Mouse (Mus musculus) spleen, adult 2 months (tissue): ENCODE results near the gene Ptch2. TPM values are rescaled to one million over a fixed set of nuclear protein-coding genes. Genes with fewer than 3 reads are reported as not detected.

Experiments
- DNase-seq, 2 experiments: peaks; one replicate each; pipeline versions ENCODE4 v3.0.0 to v3.0.0-alpha.2; 2012 to 2021; ENCODE audit warnings: low spot score in 2 of 2, low read depth in 1 of 2
- H3K27ac ChIP-seq: fragments of 200-500 bp; 2 replicates; pipeline ENCODE4 v1.5.1; 2012; ENCODE audit warnings: low read length, inconsistent platforms; ENCODE audit not compliant: insufficient read depth
- H3K27me3 ChIP-seq: fragments of 200-500 bp; 2 replicates; pipeline ENCODE4 v1.6.1; 2012; ENCODE audit warnings: mild to moderate bottlenecking, moderate library complexity, low read length, inconsistent platforms; ENCODE audit not compliant: control insufficient read depth, insufficient read depth
- H3K36me3 ChIP-seq: fragments of 200-500 bp; 2 replicates; pipeline ENCODE4 v1.6.1; 2012; ENCODE audit warnings: mild to moderate bottlenecking, low read length, inconsistent platforms; ENCODE audit not compliant: control insufficient read depth, insufficient read depth
- H3K4me1 ChIP-seq: fragments of 200-500 bp; 2 replicates; pipeline ENCODE4 v1.6.1; 2011; ENCODE audit warnings: inconsistent platforms; ENCODE audit not compliant: control insufficient read depth, insufficient read depth, insufficient read length
- H3K4me3 ChIP-seq: fragments of 200-500 bp; 2 replicates; pipeline ENCODE4 v1.5.1; 2011; ENCODE audit warnings: mild to moderate bottlenecking, inconsistent platforms; ENCODE audit not compliant: insufficient read depth, insufficient read length; ENCODE audit errors: extremely low read depth
- CTCF ChIP-seq: fragments of 200-500 bp; IDR thresholded peaks from 2 replicates; pipeline ENCODE4 v1.5.1; 2011; ENCODE audit warnings: mild to moderate bottlenecking, inconsistent platforms; ENCODE audit not compliant: insufficient read depth, insufficient read length, insufficient replicate concordance; ENCODE audit errors: extremely low read depth
- POLR2A ChIP-seq: fragments of 200-500 bp; IDR thresholded peaks from 2 replicates; pipeline ENCODE4 v1.6.1; 2011; ENCODE audit warnings: low read depth, low read length, inconsistent platforms
- WGBS: fragments of 180-500 bp; shearing (Covaris S2); methylation state at CpG from one replicate; pipeline ENCODE4 v1.1.7; 2018; 5-methylcytosine and 5-hydroxymethylcytosine counted together
- polyA plus RNA-seq: library from polyadenylated mRNA; depleted of rRNA; stranded (reverse); fragments of >200 nt; gene quantifications from 2 replicates; pipeline ENCODE4 v1.2.3, GENCODE M21; 2012

Ptch2 gene
- polyA plus RNA-seq, 1 experiment: 0.51 TPM

DNA sequence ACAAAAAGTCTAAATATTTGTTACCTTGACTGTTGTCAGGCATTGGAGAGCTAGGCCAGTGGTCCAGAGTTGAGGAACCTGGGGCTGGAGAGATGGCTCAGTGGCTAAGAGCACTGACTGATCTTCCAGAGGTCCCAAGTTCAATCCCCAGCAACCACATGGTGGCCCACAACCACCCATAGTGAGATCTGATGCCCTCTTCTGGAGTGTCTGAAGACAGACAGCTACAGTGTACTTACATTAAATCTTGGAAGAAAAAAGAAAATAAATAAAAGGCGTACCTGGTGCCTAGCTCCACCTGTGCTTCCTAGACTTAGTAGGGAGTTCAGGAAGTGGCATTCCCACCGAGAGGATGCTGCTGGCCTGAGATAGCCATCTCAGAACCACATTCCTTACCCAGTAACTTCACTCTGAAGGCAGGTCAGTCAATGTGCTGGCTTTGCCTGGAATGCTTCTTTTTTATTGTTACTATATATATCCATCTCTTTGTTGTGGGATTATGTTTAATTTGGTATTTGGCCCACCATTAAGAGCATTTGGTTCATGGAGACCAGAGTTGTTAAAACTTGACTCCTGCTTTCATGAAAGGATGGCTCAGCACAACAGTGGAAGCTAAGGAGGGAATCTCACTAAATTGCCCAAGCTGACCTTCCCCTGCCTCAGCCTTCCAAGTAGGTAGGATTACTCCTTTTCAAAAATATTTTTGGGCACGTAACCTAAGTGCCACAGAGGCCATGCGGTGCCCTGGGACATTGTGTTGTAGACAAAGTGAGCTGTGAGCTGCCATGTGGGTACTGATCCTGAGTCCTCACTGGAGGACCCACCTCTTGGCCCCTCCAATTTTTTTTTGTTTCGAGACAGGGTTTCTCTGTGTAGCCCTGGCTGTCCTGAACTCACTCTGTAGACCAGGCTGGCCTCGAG lies 53.7 kb downstream of the Ptch2 start:
- WGBS: 83% methylated on average over 6 of the region's 6 CpGs
- H3K27me3 ChIP-seq: no peaks in the 10 kb centered on the region
- TF ChIP-seq CTCF (no peak), POLR2A (no peak)
- H3K4me3 ChIP-seq: no peak overlapping the region
- no peak for DNase-seq
- H3K4me1 ChIP-seq: no peaks in the 10 kb centered on the region
- H3K36me3 ChIP-seq: peaks cover 33% of the 10 kb centered on the region
- H3K27ac ChIP-seq: no peak overlapping the region

DNA sequence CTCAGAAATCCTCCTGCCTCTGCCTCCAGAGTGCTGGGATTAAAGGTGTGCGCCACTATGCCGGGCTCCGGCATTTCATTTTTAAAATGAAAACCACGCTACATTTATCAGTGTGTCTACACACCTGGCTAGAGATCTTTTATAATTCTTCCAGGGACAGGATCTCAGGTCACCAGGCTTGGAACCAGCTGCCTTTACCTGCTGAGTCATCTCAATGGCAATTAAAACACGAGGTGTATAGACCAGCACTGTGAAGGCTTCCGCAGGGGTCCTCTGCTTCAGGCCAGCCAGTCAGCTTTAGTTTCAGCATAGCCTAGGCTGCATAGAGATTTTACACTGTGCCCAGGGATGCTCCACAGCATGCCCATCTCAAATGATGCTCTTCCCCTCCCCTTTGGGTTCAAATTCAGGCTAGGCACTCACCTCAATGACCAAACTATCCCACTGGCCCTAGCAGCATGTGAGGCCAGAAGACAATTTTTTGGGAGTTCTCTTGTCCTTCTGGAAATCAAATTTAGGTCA lies 54.4 kb downstream of the Ptch2 start:
- H3K27me3 ChIP-seq: no peaks in the 10 kb centered on the region
- TF ChIP-seq CTCF (no peak), POLR2A (no peak)
- no peak overlapping the region for H3K27ac ChIP-seq
- WGBS: 83% methylated on average over 6 of the region's 6 CpGs
- H3K4me1 ChIP-seq: peaks cover 5% of the 10 kb centered on the region; the same call in 1 of the 2 replicates
- H3K4me3 ChIP-seq: no peak overlapping the region
- DNase-seq: no peak
- H3K36me3 ChIP-seq: peaks cover 33% of the 10 kb centered on the region

DNA sequence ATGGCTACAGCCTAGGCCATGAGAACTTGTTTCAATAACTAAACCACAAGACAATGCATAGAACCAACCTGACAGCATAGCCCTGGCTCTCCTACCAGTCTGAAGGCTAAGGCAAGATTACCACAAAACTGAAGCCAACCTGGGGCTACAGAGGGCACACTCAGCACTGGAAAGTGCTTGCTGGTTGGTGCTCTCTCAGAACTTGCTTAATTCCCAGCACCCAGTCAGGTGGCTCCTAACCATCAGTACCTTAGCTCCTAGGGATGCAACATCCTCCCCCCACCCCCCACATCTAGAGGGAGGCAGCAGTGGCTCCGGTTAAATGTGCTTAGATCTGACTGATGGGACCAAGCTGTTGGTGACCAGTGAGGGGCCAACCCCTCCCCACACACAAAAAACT lies 55.5 kb downstream of the Ptch2 start:
- Histone ChIP-seq H3K4me1 (peaks cover 5% of the 10 kb centered on the region; the same call in 1 of the 2 replicates), H3K27me3 (no peaks in the 10 kb centered on the region), H3K36me3 (peaks cover 33% of the 10 kb centered on the region), H3K4me3 (no peak overlapping the region), H3K27ac (no peak overlapping the region)
- WGBS: 68% methylated on average over 1 of the region's 1 CpGs
- DNase-seq: no peak
- TF ChIP-seq POLR2A (no peak), CTCF (no peak)

DNA sequence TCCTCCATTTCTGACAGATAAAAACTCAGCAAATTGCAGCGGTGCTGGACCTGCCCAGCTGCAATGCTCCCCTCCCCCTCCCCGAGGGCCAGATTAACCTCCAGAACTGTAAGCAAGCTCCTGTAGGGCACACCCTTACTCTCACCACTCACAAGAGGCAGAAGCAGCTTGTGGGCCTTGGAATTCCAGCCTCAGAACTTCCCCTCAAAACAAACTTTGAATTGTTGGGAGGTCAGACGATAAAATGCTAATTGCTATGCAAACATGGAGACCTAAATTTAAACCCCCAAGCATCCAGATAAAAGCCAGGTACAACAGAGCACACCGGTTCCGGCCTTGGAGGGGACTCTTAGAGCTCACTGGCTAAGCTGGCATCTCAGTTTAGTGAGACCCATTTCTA lies 56.8 kb downstream of the Ptch2 start:
- Histone ChIP-seq H3K27ac (no peak overlapping the region), H3K4me3 (no peak overlapping the region), H3K4me1 (peaks cover 5% of the 10 kb centered on the region; the same call in 1 of the 2 replicates), H3K36me3 (peaks cover 33% of the 10 kb centered on the region), H3K27me3 (no peaks in the 10 kb centered on the region)
- no peak for DNase-seq
- WGBS: 82% methylated on average over 5 of the region's 5 CpGs
- TF ChIP-seq CTCF (no peak), POLR2A (no peak)

DNA sequence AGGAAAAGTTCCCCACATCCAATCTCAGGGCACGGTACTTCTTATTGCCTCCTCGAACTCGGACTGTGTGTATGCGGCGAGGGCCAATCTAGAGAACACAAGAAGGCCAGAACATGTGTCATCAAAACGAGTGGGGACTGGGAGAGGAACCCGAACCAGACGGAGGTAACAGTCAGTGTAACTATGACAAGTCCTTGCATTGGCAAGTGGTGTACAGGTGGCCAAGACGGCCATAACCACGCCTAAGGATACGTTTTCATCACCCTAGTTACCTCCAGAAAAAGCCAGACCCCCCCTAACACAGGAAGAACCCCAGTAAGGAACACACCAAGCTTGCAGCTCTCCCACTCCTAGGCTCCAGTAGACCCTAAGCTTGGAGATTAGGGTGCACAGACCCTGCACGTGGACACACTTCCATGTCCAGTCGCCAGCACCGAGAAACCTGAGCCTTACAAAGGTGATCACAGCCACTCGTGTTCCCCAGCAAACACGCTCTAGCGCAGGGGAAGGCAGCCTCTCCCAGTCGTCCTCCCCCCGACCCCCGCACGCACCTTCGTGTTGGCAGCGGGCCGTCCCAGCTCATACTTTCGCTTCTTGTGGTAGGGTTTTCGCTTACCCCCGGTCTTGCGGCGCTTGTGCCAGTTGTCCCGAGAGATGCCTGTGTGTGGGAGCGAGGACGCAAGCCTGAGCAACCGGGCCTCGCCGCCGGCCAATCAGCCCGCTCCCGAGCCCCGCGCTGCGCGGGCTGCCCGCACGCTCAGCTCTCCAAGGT lies 59.3 kb downstream of the Ptch2 start:
- no peak for TF ChIP-seq CTCF
- no peak for TF ChIP-seq POLR2A
- H3K27ac ChIP-seq: peak overlapping the region; percentile 81
- DNase-seq: no peak
- H3K36me3 ChIP-seq: peaks cover 29% of the 10 kb centered on the region
- peaks cover 5% of the 10 kb centered on the region; the same call in 1 of the 2 replicates for H3K4me1 ChIP-seq
- H3K4me3 ChIP-seq: peak overlapping the region; percentile 87
- WGBS: 2% methylated on average over 44 of the region's 44 CpGs
- no peaks in the 10 kb centered on the region for H3K27me3 ChIP-seq

DNA sequence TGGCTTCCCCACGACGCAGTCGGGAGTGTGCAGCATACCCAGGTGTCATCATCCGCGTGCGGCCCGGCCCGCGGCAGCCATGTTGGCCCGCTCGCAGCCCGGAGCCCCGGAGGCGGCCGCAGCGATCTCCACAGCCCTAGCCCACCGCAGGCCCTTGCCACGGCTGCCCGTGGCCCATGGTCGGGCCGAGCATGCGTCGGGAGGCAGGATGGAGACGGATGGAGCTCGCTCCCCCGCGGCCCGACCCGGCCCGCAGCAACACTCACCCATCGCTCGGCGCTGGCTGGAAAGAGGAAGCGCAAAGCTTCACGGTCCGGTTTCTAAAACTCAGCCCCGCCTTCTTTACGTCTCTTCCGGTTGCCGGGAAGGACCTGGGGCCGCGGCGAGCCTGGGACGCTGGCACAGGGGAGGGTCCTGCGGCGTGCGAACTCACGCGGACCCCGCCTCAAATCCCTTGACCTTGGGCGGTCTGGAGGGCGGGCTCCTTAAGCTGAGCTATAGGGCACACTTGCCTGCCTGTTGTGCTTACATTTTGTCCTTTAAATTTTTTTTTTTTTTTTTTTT lies 60.0 kb downstream of the Ptch2 start, which contains the start of gene Rps8:
TSS of gene Rps8 (minus strand) at position 452 of the 564 bp plus-strand sequence.
- Histone ChIP-seq H3K27ac (peak within 1 kb of the TSS; percentile 81), H3K27me3 (no peaks in the 10 kb centered on the region), H3K36me3 (peaks cover 24% of the 10 kb centered on the region), H3K4me1 (peaks cover 5% of the 10 kb centered on the region; the same call in 1 of the 2 replicates), H3K4me3 (peak within 1 kb of the TSS; percentile 87)
- TF ChIP-seq POLR2A (peak; percentile 90), CTCF (no peak)
- peak; percentile 74 to 83 for DNase-seq
- WGBS: under 1% methylated on average over 52 of the region's 52 CpGs
